Mouse (Mus musculus): ENCODE results near the gene Slc2a9.

The Slc2a9 gene

GRCm38 (mm10) chr5:38366650-38367470 is 136.1 kb downstream of the Slc2a9 start:
- DNase-seq: no peak

GRCm38 (mm10) chr5:38365521-38365920 is 137.4 kb downstream of the Slc2a9 start:
- DNase-seq: no peak

- no peak for DNase-seq
Observed at GRCm38 (mm10) chr5:38364396-38364795, 138.5 kb downstream of the Slc2a9 start.

- DNase-seq: no peak
Observed at GRCm38 (mm10) chr5:38359716-38360115, 143.2 kb downstream of the Slc2a9 start.

GRCm38 (mm10) chr5:38356927-38357326 is 146.0 kb downstream of the Slc2a9 start:
- DNase-seq: no peak

GRCm38 (mm10) chr5:38350351-38350929 is 152.5 kb downstream of the Slc2a9 start:
- DNase-seq: no peak

- DNase-seq: no peak
Observed at GRCm38 (mm10) chr5:38346646-38347432, 156.1 kb downstream of the Slc2a9 start.

- DNase-seq: no peak
Observed at GRCm38 (mm10) chr5:38343101-38343500, 159.8 kb downstream of the Slc2a9 start.

- no peak for DNase-seq
Observed at GRCm38 (mm10) chr5:38334582-38334981, 168.4 kb downstream of the Slc2a9 start.

GRCm38 (mm10) chr5:38333381-38333780 is 169.6 kb downstream of the Slc2a9 start:
- DNase-seq: no peak

GRCm38 (mm10) chr5:38318966-38319786 is 183.8 kb downstream of the Slc2a9 start, which contains the start of gene Drd5:
TSS of gene Drd5 (plus strand) at chr5:38319367.
- DNase-seq: no peak

- DNase-seq: no peak
Observed at GRCm38 (mm10) chr5:38309795-38310194, 193.1 kb downstream of the Slc2a9 start.

GRCm38 (mm10) chr5:38308873-38309272 is 194.1 kb downstream of the Slc2a9 start:
- peak; percentile 32 for DNase-seq

GRCm38 (mm10) chr5:38307255-38308101 is 195.5 kb downstream of the Slc2a9 start:
- DNase-seq: peak; percentile 81

GRCm38 (mm10) chr5:38305241-38305640 is 197.7 kb downstream of the Slc2a9 start:
- DNase-seq: no peak

- no peak for DNase-seq
Observed at GRCm38 (mm10) chr5:38302651-38303050, 200.3 kb downstream of the Slc2a9 start.

GRCm38 (mm10) chr5:38301761-38302411 is 201.1 kb downstream of the Slc2a9 start:
- DNase-seq: no peak

All from cerebellum, adult 11-12 months (tissue).